Mouse (Mus musculus): ENCODE measurements around the gene Bckdha. TPM values are rescaled to one million over a fixed set of nuclear protein-coding genes. Genes with fewer than 3 reads are reported as not detected.

The Bckdha gene
- polyA plus RNA-seq, 2 experiments = 17.3 to 20.1 TPM

- no peak for TF ChIP-seq EP300 (IDR thresholded peaks at IDR 0.05; ENCODE audit: low read depth)
- peak; percentile 70 for TF ChIP-seq CTCF (IDR thresholded peaks at IDR 0.05; ENCODE audit: low read depth)
- Histone ChIP-seq H3K4me3 (ENCODE audit: insufficient read depth in 1 of 2, low read depth in 2 of 2, low read length in 2 of 2) (no peak overlapping the region), H3K9me3 (ENCODE audit: control insufficient read depth, low read length) (no peaks in the 10 kb centered on the region), H3K9ac (replicated peaks) (no peak overlapping the region), H3K36me3 (replicated peaks; ENCODE audit: control insufficient read depth, insufficient read depth, low read depth) (no peaks in the 10 kb centered on the region), H3K4me2 (ENCODE audit: low read depth) (no peak overlapping the region), H3K27me3 (ENCODE audit: control insufficient read depth, insufficient read depth, low read length) (no peaks in the 10 kb centered on the region), H3K4me1 (replicated peaks; ENCODE audit: control insufficient read depth in 2 of 2, insufficient read depth in 2 of 2, low read length in 1 of 2) (peaks cover 0 to 8% of the 10 kb centered on the region in 2 experiments; a peak in 2 of 4 replicates), H3K27ac (no peak overlapping the region)
- DNase-seq (ENCODE audit: low read depth in 3 of 3, low spot score in 3 of 3) (no peak), ATAC-seq (ENCODE audit: insufficient read depth) (no peak)
- 47% methylated on average over 5 of the region's 5 CpGs for whole genome bisulfite sequencing (ENCODE audit: insufficient replicate concordance)
Observed at GRCm38 (mm10) chr7:25647574-25648123, 11.1 kb downstream of the Bckdha start.

GRCm38 (mm10) chr7:25645074-25645473 is 13.7 kb downstream of the Bckdha start:
- H3K27ac ChIP-seq = no peak overlapping the region
- TF ChIP-seq EP300 (IDR thresholded peaks at IDR 0.05; ENCODE audit: low read depth) (no peak), CTCF (IDR thresholded peaks at IDR 0.05; ENCODE audit: low read depth) (no peak)

GRCm38 (mm10) chr7:25644631-25645030 is 14.2 kb downstream of the Bckdha start:
- TF ChIP-seq CTCF (IDR thresholded peaks at IDR 0.05; ENCODE audit: low read depth) (no peak), EP300 (IDR thresholded peaks at IDR 0.05; ENCODE audit: low read depth) (no peak)
- no peak overlapping the region for H3K4me3 ChIP-seq (ENCODE audit: insufficient read depth in 1 of 2, low read depth in 2 of 2, low read length in 2 of 2)
- no peak overlapping the region for H3K4me2 ChIP-seq (ENCODE audit: low read depth)
- no peak overlapping the region for H3K27ac ChIP-seq
- no peaks in the 10 kb centered on the region for H3K27me3 ChIP-seq (ENCODE audit: control insufficient read depth, insufficient read depth, low read length)
- ATAC-seq (ENCODE audit: insufficient read depth) = no peak
- H3K4me1 ChIP-seq (replicated peaks; ENCODE audit: control insufficient read depth in 2 of 2, insufficient read depth in 2 of 2, low read length in 1 of 2) = peaks cover 0 to 3% of the 10 kb centered on the region in 2 experiments; a peak in 1 of 4 replicates
- H3K36me3 ChIP-seq (replicated peaks; ENCODE audit: control insufficient read depth, insufficient read depth, low read depth) = no peaks in the 10 kb centered on the region
- DNase-seq (ENCODE audit: low read depth in 3 of 3, low spot score in 3 of 3) = no peak
- H3K9ac ChIP-seq (replicated peaks) = no peak overlapping the region
- no peaks in the 10 kb centered on the region for H3K9me3 ChIP-seq (ENCODE audit: control insufficient read depth, low read length)
- WGBS (ENCODE audit: insufficient replicate concordance) = 37% methylated on average over 4 of the region's 4 CpGs

More at GRCm38 (mm10) chr7:25645074-25645473, 13.7 kb downstream of the Bckdha start:
- Histone ChIP-seq H3K9ac (replicated peaks) (no peak overlapping the region), H3K9me3 (ENCODE audit: control insufficient read depth, low read length) (no peaks in the 10 kb centered on the region), H3K4me3 (ENCODE audit: insufficient read depth in 1 of 2, low read depth in 2 of 2, low read length in 2 of 2) (no peak overlapping the region), H3K4me1 (replicated peaks; ENCODE audit: control insufficient read depth in 2 of 2, insufficient read depth in 2 of 2, low read length in 1 of 2) (peaks cover 0 to 5% of the 10 kb centered on the region in 2 experiments; a peak in 2 of 4 replicates), H3K36me3 (replicated peaks; ENCODE audit: control insufficient read depth, insufficient read depth, low read depth) (no peaks in the 10 kb centered on the region), H3K27me3 (ENCODE audit: control insufficient read depth, insufficient read depth, low read length) (no peaks in the 10 kb centered on the region), H3K4me2 (ENCODE audit: low read depth) (no peak overlapping the region)
- no peak for DNase-seq (ENCODE audit: low read depth in 3 of 3, low spot score in 3 of 3)
- WGBS (ENCODE audit: insufficient replicate concordance) = 42% methylated on average over 14 of the region's 14 CpGs
- no peak for ATAC-seq (ENCODE audit: insufficient read depth)

GRCm38 (mm10) chr7:25644136-25644535 is 14.6 kb downstream of the Bckdha start:
- no peak for ATAC-seq (ENCODE audit: insufficient read depth)
- 37% methylated on average over 10 of the region's 10 CpGs for WGBS (ENCODE audit: insufficient replicate concordance)

GRCm38 (mm10) chr7:25639754-25640153 is 19.0 kb downstream of the Bckdha start:
- TF ChIP-seq EP300 (IDR thresholded peaks at IDR 0.05; ENCODE audit: low read depth) (no peak), CTCF (IDR thresholded peaks at IDR 0.05; ENCODE audit: low read depth) (no peak)
- ATAC-seq (ENCODE audit: insufficient read depth) (no peak), DNase-seq (ENCODE audit: low read depth in 3 of 3, low spot score in 3 of 3) (no peak)
- Histone ChIP-seq H3K4me1 (replicated peaks; ENCODE audit: control insufficient read depth in 2 of 2, insufficient read depth in 2 of 2, low read length in 1 of 2) (no peaks in the 10 kb centered on the region), H3K27ac (no peak overlapping the region), H3K36me3 (replicated peaks; ENCODE audit: control insufficient read depth, insufficient read depth, low read depth) (no peaks in the 10 kb centered on the region), H3K4me2 (ENCODE audit: low read depth) (no peak overlapping the region), H3K27me3 (ENCODE audit: control insufficient read depth, insufficient read depth, low read length) (no peaks in the 10 kb centered on the region), H3K4me3 (ENCODE audit: insufficient read depth in 1 of 2, low read depth in 2 of 2, low read length in 2 of 2) (no peak overlapping the region), H3K9me3 (ENCODE audit: control insufficient read depth, low read length) (no peaks in the 10 kb centered on the region), H3K9ac (replicated peaks) (no peak overlapping the region)
- 72% methylated on average over 4 of the region's 4 CpGs for WGBS (ENCODE audit: insufficient replicate concordance)

More at GRCm38 (mm10) chr7:25644136-25644535, 14.6 kb downstream of the Bckdha start:
- Histone ChIP-seq H3K9me3 (ENCODE audit: control insufficient read depth, low read length) (no peaks in the 10 kb centered on the region), H3K27me3 (ENCODE audit: control insufficient read depth, insufficient read depth, low read length) (no peaks in the 10 kb centered on the region), H3K9ac (replicated peaks) (no peak overlapping the region), H3K4me3 (ENCODE audit: insufficient read depth in 1 of 2, low read depth in 2 of 2, low read length in 2 of 2) (no peak overlapping the region), H3K36me3 (replicated peaks; ENCODE audit: control insufficient read depth, insufficient read depth, low read depth) (no peaks in the 10 kb centered on the region), H3K4me1 (replicated peaks; ENCODE audit: control insufficient read depth in 2 of 2, insufficient read depth in 2 of 2, low read length in 1 of 2) (no peaks in the 10 kb centered on the region), H3K27ac (no peak overlapping the region), H3K4me2 (ENCODE audit: low read depth) (no peak overlapping the region)
- no peak for TF ChIP-seq EP300 (IDR thresholded peaks at IDR 0.05; ENCODE audit: low read depth)
- TF ChIP-seq CTCF (IDR thresholded peaks at IDR 0.05; ENCODE audit: low read depth) = no peak
- no peak for DNase-seq (ENCODE audit: low read depth in 3 of 3, low spot score in 3 of 3)

Data from liver, embryonic 14.5 days (tissue).